Mouse (Mus musculus): Measurements from ENCODE around the gene Cma1.

Cma1 gene

DNA sequence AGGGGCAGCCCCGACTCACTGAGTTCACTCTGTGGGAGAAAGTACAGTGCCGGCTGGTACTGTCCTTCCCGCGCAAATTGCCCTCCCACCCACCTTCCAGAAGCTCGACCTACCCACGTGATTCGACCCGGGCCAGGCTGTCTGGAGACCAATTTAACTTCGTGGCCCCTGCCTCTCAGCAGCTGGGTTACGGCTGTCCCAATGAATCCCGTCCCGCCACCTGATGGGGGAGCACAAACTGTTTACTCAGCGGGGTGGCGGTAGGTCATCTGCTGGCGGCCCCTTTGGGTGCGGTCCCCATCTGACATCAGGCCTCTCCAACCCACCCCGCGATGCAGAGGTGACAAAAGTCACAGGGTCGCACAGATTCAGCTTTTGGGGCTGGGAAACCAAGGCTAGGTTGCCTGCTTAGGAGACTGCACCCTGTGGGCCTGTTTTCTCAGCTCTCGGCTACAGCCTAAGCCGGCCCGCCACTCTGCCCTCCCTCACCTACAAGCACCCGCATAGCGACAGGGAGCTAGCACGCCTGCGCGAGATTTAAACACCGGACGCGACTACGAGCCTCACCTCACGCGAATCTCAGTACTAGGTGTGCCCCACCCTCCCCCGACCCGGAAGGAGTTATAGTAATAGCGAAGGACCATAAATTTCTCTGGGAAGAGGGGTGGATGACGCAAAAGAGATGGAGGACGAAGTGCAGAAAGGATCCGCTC is 44.6 kb downstream of the Cma1 start, which contains the start of gene Sdr39u1:
Gene Sdr39u1, minus strand, starts transcription at position 593 of the 713 bp plus-strand sequence.
- no peak for TF ChIP-seq GATA4 (IDR thresholded peaks at IDR 0.05; ENCODE audit: insufficient replicate concordance, low read length)

DNA sequence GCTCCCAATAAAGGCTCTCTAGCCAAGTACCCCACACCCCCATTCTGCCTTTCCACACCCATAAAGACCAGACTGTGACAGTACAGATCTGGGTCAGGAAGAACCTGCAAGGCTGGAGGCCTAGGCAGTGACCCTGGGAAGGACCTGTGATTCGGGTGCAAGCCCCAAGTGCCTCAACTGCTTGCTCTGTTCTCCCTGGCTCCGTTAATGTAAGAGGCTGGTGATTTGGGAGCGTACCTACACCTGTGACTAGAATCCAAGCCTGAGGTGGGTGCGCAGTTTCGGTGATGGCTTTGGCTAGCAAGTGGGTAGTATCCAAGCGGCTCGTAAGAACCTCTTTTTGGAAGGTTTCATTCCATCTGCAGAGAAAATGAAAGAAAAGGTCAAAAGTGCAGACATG is 45.5 kb downstream of the Cma1 start:
- TF ChIP-seq GATA4 (IDR thresholded peaks at IDR 0.05; ENCODE audit: insufficient replicate concordance, low read length): no peak

DNA sequence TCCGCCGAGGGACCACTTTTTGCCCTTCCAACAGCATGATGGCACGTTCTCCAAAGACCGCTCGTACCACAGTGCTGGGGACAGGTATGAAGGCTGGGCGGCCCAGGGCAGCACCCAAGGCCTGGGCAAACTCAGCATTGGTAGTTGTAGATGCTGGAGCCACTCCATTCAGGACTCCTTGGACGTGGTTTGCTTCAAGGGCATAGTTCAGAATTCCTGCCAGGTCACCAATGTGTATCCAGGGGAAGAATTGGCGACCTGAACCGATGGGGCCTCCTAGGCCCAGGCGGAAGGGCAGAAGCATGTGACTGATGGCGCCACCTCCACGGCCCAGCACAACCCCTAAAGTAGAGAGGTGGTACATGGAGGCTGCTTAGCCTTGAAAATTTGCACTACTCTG is 46.8 kb downstream of the Cma1 start:
- TF ChIP-seq GATA4 (IDR thresholded peaks at IDR 0.05; ENCODE audit: insufficient replicate concordance, low read length): no peak
